Mouse (Mus musculus) ES-E14 (cell line): ENCODE results near the gene Arf3. TPM values are rescaled to one million over a fixed set of nuclear protein-coding genes. Genes with fewer than 3 reads are reported as not detected.

Experiments used
- DNase-seq: peaks from one replicate; pipeline ENCODE4 v3.0.0-alpha.2; 2013; ENCODE audit warnings: low read depth, low spot score
- H3K27ac ChIP-seq: 2 replicates; pipeline ENCODE4 v1.5.1; 2012; ENCODE audit warnings: low read depth, mild to moderate bottlenecking, low read length, moderate library complexity, mixed read lengths; ENCODE audit not compliant: poor library complexity, insufficient read depth, severe bottlenecking
- H3K36me3 ChIP-seq: 2 replicates; pipeline ENCODE4 v1.6.1; 2012; ENCODE audit warnings: mild to moderate bottlenecking, low read length, moderate library complexity, mixed read lengths; ENCODE audit not compliant: control insufficient read depth, poor library complexity, insufficient read depth, severe bottlenecking
- H3K4me1 ChIP-seq, 2 experiments: fragments of 150-350 bp in 1 of 2; sonication (generic) in 1 of 2; 2 replicates each; pipeline ENCODE4 v1.6.1; 2012; ENCODE audit warnings: low read length in 2 of 2, mild to moderate bottlenecking in 1 of 2, mixed read lengths in 1 of 2; ENCODE audit not compliant: control insufficient read depth in 2 of 2, insufficient read depth in 2 of 2, poor library complexity in 1 of 2
- H3K4me3 ChIP-seq, 2 experiments: fragments of 150-350 bp in 1 of 2; sonication (generic) in 1 of 2; 2 replicates each; pipeline ENCODE4 v1.5.1; 2012; ENCODE audit warnings: low read length in 2 of 2, low read depth in 1 of 2, mild to moderate bottlenecking in 1 of 2, mixed read lengths in 1 of 2; ENCODE audit not compliant: insufficient read depth in 1 of 2, poor library complexity in 1 of 2, severe bottlenecking in 1 of 2
- H3K9ac ChIP-seq: 2 replicates; pipeline ENCODE4 v1.6.1; 2012; ENCODE audit warnings: low read depth, mild to moderate bottlenecking, low read length, mixed read lengths; ENCODE audit not compliant: poor library complexity, insufficient read depth, severe bottlenecking
- H3K9me3 ChIP-seq: fragments of 150-350 bp; sonication (generic); 2 replicates; pipeline ENCODE4 v1.6.1; 2012; ENCODE audit warnings: low read depth, mild to moderate bottlenecking, low read length; ENCODE audit not compliant: control insufficient read depth, insufficient read depth
- CHD2 ChIP-seq: IDR thresholded peaks from 2 replicates; pipeline ENCODE4 v1.6.1; 2014; ENCODE audit warnings: mild to moderate bottlenecking, low read depth, low read length, inconsistent platforms
- HCFC1 ChIP-seq: IDR thresholded peaks from 2 replicates; pipeline ENCODE4 v1.6.1; 2012; ENCODE audit warnings: low read length, inconsistent platforms, borderline replicate concordance; ENCODE audit not compliant: insufficient read depth
- MAFK ChIP-seq: IDR thresholded peaks from 2 replicates; pipeline ENCODE4 v1.6.1; 2014; ENCODE audit warnings: mild to moderate bottlenecking, low read depth, low read length, inconsistent platforms; ENCODE audit not compliant: insufficient read depth
- ZC3H11A ChIP-seq: IDR thresholded peaks from 2 replicates; pipeline ENCODE4 v1.6.1; 2012; ENCODE audit warnings: low read depth, mild to moderate bottlenecking, inconsistent platforms, low read length, borderline replicate concordance
- ZNF384 ChIP-seq: IDR thresholded peaks from 2 replicates; pipeline ENCODE4 v1.6.1; 2012; ENCODE audit warnings: low read depth, low read length, inconsistent platforms
- in situ Hi-C, 2 experiments: fragments of 600-800 bp; cut with MboI; formaldehyde crosslinking; loops; one replicate each; pipeline ENCODE4 v1.15.1; 2025; ENCODE audit warnings: low sequenced_read_pairs in 2 of 2, inconsistent platforms in 1 of 2; ENCODE audit not compliant: unreplicated experiment in 2 of 2
- total RNA-seq: library from RNA; depleted of rRNA; stranded (reverse); fragments of 300-350 nt; gene quantifications from 2 replicates; pipeline ENCODE4 v1.2.3, GENCODE M21; 2012

Gene Arf3
- total RNA-seq, 1 experiment, result 41.2 TPM

DNA sequence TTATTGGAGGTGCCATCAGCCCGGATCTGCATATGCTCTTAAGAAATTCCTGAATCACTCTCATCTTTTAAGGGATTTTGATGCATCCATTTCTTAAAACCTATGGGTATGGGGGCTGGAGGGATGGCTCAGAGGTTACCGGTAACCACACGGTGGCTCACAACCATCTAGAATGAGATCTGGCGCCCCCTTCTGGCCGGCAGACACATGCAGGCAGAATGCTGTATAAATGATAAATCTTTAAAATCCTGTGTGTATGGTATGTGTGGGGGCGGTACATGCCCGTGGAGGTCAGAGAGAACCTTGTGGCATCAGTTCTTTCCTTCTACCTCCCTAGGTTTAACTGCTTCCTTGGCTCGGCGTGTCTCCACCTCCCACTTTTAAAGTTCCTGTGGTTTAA is 52.6 kb downstream of the Arf3 start:
- in situ Hi-C loops, result no loop called here
- Histone ChIP-seq H3K9me3 (no peaks in the 10 kb centered on the region), H3K27ac (no peak overlapping the region), H3K4me3 (no peak overlapping the region), H3K4me1 (peaks cover 0 to 1% of the 10 kb centered on the region in 2 experiments; a peak in 1 of 4 replicates), H3K9ac (no peak overlapping the region), H3K36me3 (no peaks in the 10 kb centered on the region)
- peak; percentile 49 for DNase-seq
- TF ChIP-seq ZNF384 (0 out of 2 replicates have a peak, but pooled peaks have one; percentile 31), HCFC1 (no peak)

DNA sequence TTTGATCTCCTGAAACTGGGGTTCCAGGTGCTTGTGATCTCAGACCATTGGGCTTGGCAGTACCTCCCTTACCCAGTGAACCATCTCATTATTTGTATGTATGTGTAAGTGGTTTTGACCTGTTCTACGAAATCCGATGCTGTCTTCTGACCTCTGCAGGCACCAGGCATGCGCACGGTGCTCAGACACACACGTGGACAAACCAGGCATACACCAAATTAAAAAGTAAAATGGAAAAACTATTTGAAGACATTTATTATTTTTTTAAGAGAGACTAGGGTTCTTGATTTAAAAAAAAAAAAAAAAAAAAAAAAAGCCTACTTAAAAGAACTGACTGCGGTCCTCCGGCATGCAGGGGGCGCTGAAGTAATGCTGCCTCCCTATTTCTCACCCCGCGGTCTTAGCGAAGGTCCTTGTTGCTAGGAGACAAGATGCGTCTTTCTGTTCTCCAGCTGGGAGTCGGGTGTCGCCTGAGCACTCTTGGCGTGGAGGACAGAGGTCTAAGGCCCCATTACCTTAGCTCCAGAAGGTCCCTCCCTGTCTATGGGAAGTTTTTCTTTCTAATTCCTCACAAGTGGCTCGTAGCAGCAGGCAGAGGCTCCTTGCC is 55.1 kb downstream of the Arf3 start, which contains the start of gene Ccdc65:
Gene Ccdc65 (plus strand): TSS at position 442 of the 607 bp plus-strand sequence.
- H3K4me3 ChIP-seq, result peak within 1 kb of the TSS; percentile 52 to 63
- no peak within 1 kb of the TSS for H3K27ac ChIP-seq
- DNase-seq, result peak; percentile 91
- in situ Hi-C loops, result no loop called here
- H3K4me1 ChIP-seq, result no peaks in the 10 kb centered on the region; a peak in 1 of 4 replicates
- H3K36me3 ChIP-seq, result no peaks in the 10 kb centered on the region
- no peaks in the 10 kb centered on the region for H3K9me3 ChIP-seq
- no peak within 1 kb of the TSS for H3K9ac ChIP-seq
- TF ChIP-seq HCFC1 (peak; percentile 75; the same call in 1 of the 2 replicates), ZC3H11A (no peak), MAFK (no peak), ZNF384 (peak; percentile 99), CHD2 (no peak)

DNA sequence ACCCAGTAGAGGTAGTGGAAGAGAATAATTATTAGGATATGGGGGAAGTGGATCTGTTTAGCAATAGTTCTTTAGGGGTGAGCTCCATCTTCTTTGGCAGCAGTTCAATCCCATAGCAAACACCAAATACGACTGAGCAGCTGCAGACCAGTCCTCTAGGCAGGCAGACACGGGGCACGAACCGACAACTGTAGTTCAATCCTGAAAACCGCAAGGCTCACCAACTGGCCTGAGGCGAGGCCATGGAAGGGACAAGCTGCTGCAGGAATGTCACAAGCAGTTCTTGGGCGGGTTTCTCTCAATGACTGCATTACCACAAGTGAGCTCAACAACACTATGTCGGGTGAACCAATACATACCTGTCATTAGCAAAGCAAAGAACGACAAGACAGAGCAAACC is 58.7 kb downstream of the Arf3 start:
- TF ChIP-seq HCFC1 (no peak), ZC3H11A (no peak), CHD2 (no peak), ZNF384 (no peak), MAFK (no peak)
- H3K4me1 ChIP-seq, result no peaks in the 10 kb centered on the region; a peak in 1 of 4 replicates
- H3K9me3 ChIP-seq, result no peaks in the 10 kb centered on the region
- no peak overlapping the region for H3K27ac ChIP-seq
- no peak for DNase-seq
- in situ Hi-C loops, result no loop called here
- H3K36me3 ChIP-seq, result no peaks in the 10 kb centered on the region
- H3K4me3 ChIP-seq, result no peak overlapping the region
- no peak overlapping the region for H3K9ac ChIP-seq

DNA sequence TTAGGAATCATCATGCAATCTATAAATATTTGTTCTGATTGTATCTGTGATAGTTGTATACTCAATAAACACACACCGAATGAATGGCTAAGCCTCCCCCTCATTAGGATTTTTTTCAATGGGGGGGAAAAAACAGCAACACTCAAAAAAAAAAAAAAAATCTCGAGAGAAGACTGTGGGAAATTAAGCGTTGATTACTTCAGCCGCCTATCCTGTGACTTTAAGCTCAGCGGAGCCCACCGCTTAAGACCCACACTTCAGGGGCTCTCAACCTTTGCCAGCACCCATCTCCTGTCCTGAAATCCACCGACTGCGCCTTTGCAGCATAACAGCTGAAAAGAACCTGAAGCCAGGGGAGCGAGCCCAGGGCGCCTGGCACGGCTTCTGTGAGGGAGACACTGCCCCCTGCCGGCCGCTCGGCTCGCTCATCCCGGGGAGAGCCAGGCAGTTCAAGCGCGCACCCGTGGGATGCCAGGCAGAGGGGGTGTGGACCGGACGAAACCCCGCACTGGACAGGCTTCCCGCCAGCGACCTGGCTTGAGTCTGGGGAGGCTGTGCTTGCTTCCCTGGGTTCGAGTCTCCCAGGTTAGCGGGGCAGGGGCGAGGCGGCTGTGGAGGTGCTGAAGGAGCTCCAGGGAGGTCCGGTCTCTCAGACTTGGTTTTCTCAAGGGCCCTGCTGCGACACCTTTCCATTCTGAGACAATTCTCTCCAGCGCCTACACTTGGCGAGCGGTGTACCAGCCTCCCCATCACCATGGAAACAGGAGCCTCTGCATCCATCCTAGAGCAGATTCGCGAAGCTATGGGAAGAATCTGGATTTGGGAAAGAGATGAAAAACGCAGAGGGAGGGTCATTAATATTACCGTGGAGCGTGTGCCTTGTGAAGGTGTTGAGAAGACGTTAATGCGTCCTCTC is 63.6 kb downstream of the Arf3 start:
- no peaks in the 10 kb centered on the region for H3K36me3 ChIP-seq
- H3K4me3 ChIP-seq, result peak overlapping the region; percentile 57 to 59
- no peak overlapping the region for H3K27ac ChIP-seq

More for the DNA sequence above, 63.6 kb downstream of the Arf3 start:
- DNase-seq, result peak; percentile 79
- Histone ChIP-seq H3K4me1 (peaks cover 0 to 6% of the 10 kb centered on the region in 2 experiments; a peak in 1 of 4 replicates), H3K9ac (peak overlapping the region; percentile 39; the same call in 1 of the 2 replicates), H3K9me3 (no peaks in the 10 kb centered on the region)
- in situ Hi-C loops, result no loop called here
- TF ChIP-seq MAFK (no peak), ZNF384 (peak; percentile 81), ZC3H11A (0 out of 2 replicates have a peak, but pooled peaks have one; percentile 3), HCFC1 (peak; percentile 65; the same call in 1 of the 2 replicates), CHD2 (no peak)
